Mouse (Mus musculus): ENCODE measurements at regions not wholly inside any gene's neighbourhood (a gene's known extent, or its start where the extent isn't known, plus 50 kb on each side); places are given as distances from the start of the nearest gene placed in this dataset.

- TF ChIP-seq ZC3H11A (IDR thresholded peaks at IDR 0.05; ENCODE audit: borderline replicate concordance, low read depth, low read length) (no peak), HCFC1 (IDR thresholded peaks at IDR 0.05; ENCODE audit: borderline replicate concordance, insufficient read depth, low read length) (no peak), CHD2 (IDR thresholded peaks at IDR 0.05; ENCODE audit: low read depth, low read length) (no peak), ZNF384 (IDR thresholded peaks at IDR 0.05; ENCODE audit: low read depth, low read length) (no peak), MAFK (IDR thresholded peaks at IDR 0.05; ENCODE audit: insufficient read depth, low read depth, low read length) (no peak)
Observed at GRCm38 (mm10) chr1:187452189-187452588, 156.4 kb upstream of the Esrrg start.
